Mouse (Mus musculus) neural tube, embryonic 15.5 days (tissue): ENCODE data around the gene BC049730. TPM values are rescaled to one million over a fixed set of nuclear protein-coding genes. Genes with fewer than 3 reads are reported as not detected.
A peak's percentile ranks its signal among the peaks of the same experiment; 100 is the strongest.
"Not testable (repeated sequence)": the region's sequence is repeated elsewhere in the genome, so short reads cannot be mapped to it uniquely, and the experiment has no call there.

Source experiments
- ATAC-seq: fragments of 200-750 bp; cut with Nextera tagmentation; 2 replicates; pipeline ENCODE4 v1.8.0; 2017; ENCODE audit warnings: mild to moderate bottlenecking, moderate TSS enrichment, moderate library complexity; ENCODE audit not compliant: low FRiP score
- H3K27ac ChIP-seq: fragments of 300-500 bp; sonication (generic); replicated peaks from 2 replicates; pipeline ENCODE4 v1.5.1; 2015; ENCODE audit warnings: mild to moderate bottlenecking, inconsistent platforms
- H3K27me3 ChIP-seq: fragments of 300-500 bp; sonication (generic); replicated peaks from 2 replicates; pipeline ENCODE4 v1.6.1; 2015; ENCODE audit warnings: inconsistent platforms
- H3K36me3 ChIP-seq: fragments of 300-500 bp; sonication (generic); 2 replicates; pipeline ENCODE4 v1.6.1; 2015; ENCODE audit warnings: inconsistent platforms
- H3K4me1 ChIP-seq: fragments of 300-500 bp; sonication (generic); 2 replicates; pipeline ENCODE4 v1.6.1; 2015; ENCODE audit warnings: inconsistent platforms
- H3K4me2 ChIP-seq: fragments of 300-500 bp; sonication (generic); 2 replicates; pipeline ENCODE4 v1.6.1; 2015; ENCODE audit warnings: inconsistent platforms, mild to moderate bottlenecking, moderate library complexity
- H3K4me3 ChIP-seq: fragments of 300-500 bp; sonication (generic); replicated peaks from 2 replicates; pipeline ENCODE4 v1.5.1; 2015; ENCODE audit warnings: mild to moderate bottlenecking, inconsistent platforms
- H3K9ac ChIP-seq: fragments of 300-500 bp; sonication (generic); replicated peaks from 2 replicates; pipeline ENCODE4 v1.6.1; 2015; ENCODE audit warnings: mild to moderate bottlenecking, inconsistent platforms
- H3K9me3 ChIP-seq: fragments of 300-500 bp; sonication (generic); replicated peaks from 2 replicates; pipeline ENCODE4 v1.6.1; 2016; ENCODE audit warnings: inconsistent platforms
- WGBS: fragments of 180-500 bp; shearing (Covaris S2); methylation state at CpG from one replicate; pipeline ENCODE4 v1.1.7; 2015; ENCODE audit warnings: mixed read lengths; 5-methylcytosine and 5-hydroxymethylcytosine counted together
- polyA plus RNA-seq: library from polyadenylated mRNA; unstranded; fragments of >200 nt; fragmentation: Nextera tagmentation; extraction: Ambion mirVana; gene quantifications from 2 replicates; pipeline ENCODE4 v1.2.1, GENCODE M21; 2015

The BC049730 gene
- not detected in 2 replicates for polyA plus RNA-seq

DNA sequence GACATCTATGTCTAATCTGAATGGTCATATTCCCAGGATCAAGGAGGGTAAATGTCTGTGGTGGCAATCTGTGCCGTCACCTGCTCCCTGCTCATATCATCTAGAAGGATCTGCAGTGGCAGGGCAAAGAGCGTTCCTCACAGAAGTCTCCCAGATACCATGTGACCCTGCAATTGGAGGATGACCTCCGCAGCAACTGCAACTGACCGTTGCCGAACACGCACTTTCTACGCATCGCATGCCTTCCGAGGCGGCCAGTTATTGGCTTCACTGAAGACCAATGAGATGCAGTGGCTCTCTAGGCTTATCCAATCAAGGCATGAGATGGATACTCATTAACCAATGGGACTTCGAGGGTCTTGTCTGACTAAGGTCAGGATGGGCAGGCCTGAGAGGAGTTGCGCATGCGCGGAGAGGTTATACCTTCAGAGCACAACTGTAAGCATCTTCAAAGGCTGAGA is at the start of gene BC049730:
BC049730 (plus strand) TSS at position 411 of the 461 bp plus-strand sequence.
- Histone ChIP-seq H3K4me2 (no peak within 1 kb of the TSS), H3K27ac (no peak within 1 kb of the TSS), H3K9me3 (no peaks in the 10 kb centered on the region), H3K9ac (no peak within 1 kb of the TSS), H3K4me3 (no peak within 1 kb of the TSS), H3K36me3 (no peaks in the 10 kb centered on the region), H3K4me1 (no peaks in the 10 kb centered on the region), H3K27me3 (no peaks in the 10 kb centered on the region)
- ATAC-seq, result no peak
- WGBS, result 94% methylated on average over 14 of the region's 14 CpGs

DNA sequence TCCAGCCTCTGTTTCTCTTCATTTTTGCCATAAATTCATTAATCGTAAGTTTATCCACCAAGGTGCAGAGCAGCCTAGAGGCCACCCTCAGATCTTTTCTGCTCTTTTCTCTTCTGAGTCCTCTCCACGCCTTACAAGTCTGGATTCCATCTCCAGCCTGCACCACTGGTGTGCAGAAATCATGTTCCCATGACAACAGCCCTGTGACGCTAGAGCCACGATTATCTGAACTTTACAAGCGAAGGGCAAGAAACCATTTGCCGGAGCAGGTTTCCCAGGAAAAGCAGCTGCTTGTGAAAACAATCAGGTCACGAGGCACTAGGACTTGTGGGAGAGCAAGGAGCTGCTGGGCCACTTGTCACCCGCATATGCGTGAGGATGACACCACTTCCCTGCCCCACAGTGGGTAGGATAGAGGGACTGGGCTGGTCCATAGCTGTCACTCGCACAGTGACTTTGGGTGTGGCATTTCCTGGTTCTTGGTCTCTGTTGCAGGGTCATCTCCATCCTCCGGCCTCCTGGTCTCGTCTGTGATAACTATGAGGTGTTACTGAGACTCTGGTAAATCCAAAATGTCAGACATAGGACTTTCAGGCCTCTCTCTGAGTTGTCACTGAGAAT is 49.2 kb upstream of the BC049730 start:
- no peak overlapping the region for H3K27ac ChIP-seq

DNA sequence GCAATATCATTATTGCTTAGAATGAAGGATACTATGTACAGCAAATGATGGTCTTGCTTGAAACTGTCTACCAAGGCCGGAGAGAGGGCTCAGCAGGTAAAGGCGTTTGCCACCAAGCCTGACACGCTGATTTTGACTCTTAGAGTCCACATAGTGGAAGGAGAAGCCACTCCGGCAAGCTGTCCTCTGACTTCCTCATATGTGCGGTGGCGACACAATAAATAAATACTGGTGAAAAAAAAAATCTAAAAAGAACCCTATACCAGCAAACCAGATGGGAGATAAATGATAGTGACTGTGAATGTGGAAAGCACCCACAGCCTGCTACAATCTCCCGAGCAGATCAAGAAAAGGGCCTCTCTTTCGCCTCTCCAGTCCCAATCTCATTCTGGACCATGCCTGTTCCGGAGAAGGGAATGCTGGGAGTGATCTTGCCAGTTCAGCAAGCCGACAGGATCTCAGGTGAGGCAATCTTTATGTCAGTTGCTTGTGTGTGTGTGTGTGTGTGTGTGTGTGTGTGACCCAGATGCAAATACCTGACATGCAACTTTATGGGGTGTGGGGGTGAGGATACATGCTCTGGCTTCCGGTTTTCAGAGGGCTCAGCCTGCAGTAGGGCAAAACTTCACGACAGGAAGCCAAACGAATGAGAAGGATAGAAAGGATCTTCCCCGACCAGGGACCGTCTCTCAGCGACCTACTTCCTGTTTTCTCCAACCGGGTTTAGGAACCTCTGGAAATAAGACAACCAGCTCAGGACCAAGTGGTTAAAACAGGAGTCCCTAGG is 47.7 kb upstream of the BC049730 start:
- no peak overlapping the region for H3K4me2 ChIP-seq
- no peak overlapping the region for H3K27ac ChIP-seq
- ATAC-seq, result no peak
- 72% methylated on average over 17 of the region's 17 CpGs for WGBS
- H3K4me1 ChIP-seq, result no peaks in the 10 kb centered on the region
- no peaks in the 10 kb centered on the region for H3K36me3 ChIP-seq
- no peaks in the 10 kb centered on the region for H3K27me3 ChIP-seq
- no peak overlapping the region for H3K9ac ChIP-seq
- H3K4me3 ChIP-seq, result no peak overlapping the region
- no peaks in the 10 kb centered on the region for H3K9me3 ChIP-seq

More for the DNA sequence above, 49.2 kb upstream of the BC049730 start:
- no peak overlapping the region for H3K4me3 ChIP-seq
- H3K4me1 ChIP-seq, result no peaks in the 10 kb centered on the region
- no peak overlapping the region for H3K9ac ChIP-seq
- no peak for ATAC-seq
- WGBS, result 59% methylated on average over 12 of the region's 12 CpGs
- no peaks in the 10 kb centered on the region for H3K36me3 ChIP-seq
- H3K27me3 ChIP-seq, result no peaks in the 10 kb centered on the region
- H3K4me2 ChIP-seq, result no peak overlapping the region
- H3K9me3 ChIP-seq, result no peaks in the 10 kb centered on the region

DNA sequence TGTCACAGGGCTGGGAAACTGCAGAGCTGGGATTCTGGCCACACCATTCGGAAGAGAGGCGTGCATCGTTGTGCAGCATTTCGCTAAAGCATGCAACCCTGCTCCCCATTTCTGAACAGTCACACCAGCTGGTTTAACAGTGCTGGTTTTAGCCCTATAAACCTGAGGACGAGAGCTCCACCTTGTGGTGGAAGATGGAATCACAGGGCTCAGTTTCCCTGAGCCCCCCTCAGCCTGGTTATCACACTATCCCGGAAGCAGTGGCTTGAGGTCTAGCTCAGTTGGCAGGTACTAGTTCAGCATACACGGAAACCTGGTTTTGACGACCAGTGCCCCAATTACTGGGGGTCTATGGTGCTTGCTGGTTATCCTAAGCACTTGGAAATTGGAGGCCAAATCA is 46.5 kb upstream of the BC049730 start:
- Histone ChIP-seq H3K27ac (no peak overlapping the region), H3K4me1 (no peaks in the 10 kb centered on the region), H3K9ac (no peak overlapping the region), H3K9me3 (no peaks in the 10 kb centered on the region), H3K4me2 (no peak overlapping the region), H3K27me3 (no peaks in the 10 kb centered on the region), H3K4me3 (no peak overlapping the region), H3K36me3 (no peaks in the 10 kb centered on the region)
- ATAC-seq, result peak; percentile 21; the same call in 1 of the 2 replicates
- 15% methylated on average over 8 of the region's 8 CpGs for WGBS

DNA sequence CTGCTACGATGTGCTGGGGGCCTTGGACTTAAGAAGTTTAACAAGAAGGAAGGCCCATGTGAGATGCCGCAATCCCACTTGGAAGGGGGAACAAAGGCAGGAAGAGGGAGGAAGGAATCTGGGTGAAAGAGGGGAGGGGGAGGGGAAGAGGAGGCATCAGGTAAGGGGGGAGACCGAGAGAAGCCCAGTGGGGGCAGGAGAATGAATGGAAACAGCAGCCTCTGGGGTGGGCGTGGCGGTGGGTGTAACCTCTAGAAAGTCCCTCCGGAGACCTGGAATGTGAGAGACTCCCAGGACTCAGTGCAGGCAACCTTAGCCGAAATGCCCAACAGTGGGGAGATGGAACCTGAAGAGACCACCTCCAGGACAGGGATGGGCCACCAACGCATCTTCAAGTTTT is 44.7 kb upstream of the BC049730 start:
- Histone ChIP-seq H3K4me3 (no peak overlapping the region), H3K9me3 (no peaks in the 10 kb centered on the region), H3K4me1 (no peaks in the 10 kb centered on the region), H3K9ac (no peak overlapping the region), H3K4me2 (no peak overlapping the region), H3K36me3 (no peaks in the 10 kb centered on the region), H3K27ac (no peak overlapping the region), H3K27me3 (no peaks in the 10 kb centered on the region)
- 34% methylated on average over 8 of the region's 8 CpGs for WGBS
- ATAC-seq, result no peak

DNA sequence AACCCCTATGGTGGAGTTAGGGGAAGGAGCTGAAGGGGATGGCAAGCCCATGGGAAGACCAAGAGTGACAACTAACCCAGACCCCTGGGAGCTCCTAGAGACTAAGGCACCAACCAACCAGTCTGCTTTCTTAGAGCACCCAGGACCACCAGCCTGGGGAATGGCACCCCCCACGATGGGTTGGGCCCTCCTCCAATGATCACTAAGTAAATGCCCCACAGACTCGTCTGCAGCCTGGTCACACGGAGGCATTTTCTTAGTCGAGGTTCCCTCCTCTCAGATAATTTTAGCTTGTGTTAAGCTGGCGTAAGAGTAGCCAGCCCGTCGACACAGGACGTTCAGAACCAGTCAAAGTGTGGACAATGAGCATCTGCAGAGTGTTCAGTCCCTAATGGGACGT is 44.1 kb upstream of the BC049730 start:
- H3K9ac ChIP-seq, result no peak overlapping the region
- H3K4me2 ChIP-seq, result no peak overlapping the region
- WGBS, result 86% methylated on average over 9 of the region's 9 CpGs
- H3K27me3 ChIP-seq, result no peaks in the 10 kb centered on the region
- no peak overlapping the region for H3K4me3 ChIP-seq
- no peaks in the 10 kb centered on the region for H3K9me3 ChIP-seq
- no peak for ATAC-seq
- H3K36me3 ChIP-seq, result no peaks in the 10 kb centered on the region
- H3K27ac ChIP-seq, result no peak overlapping the region
- H3K4me1 ChIP-seq, result no peaks in the 10 kb centered on the region

DNA sequence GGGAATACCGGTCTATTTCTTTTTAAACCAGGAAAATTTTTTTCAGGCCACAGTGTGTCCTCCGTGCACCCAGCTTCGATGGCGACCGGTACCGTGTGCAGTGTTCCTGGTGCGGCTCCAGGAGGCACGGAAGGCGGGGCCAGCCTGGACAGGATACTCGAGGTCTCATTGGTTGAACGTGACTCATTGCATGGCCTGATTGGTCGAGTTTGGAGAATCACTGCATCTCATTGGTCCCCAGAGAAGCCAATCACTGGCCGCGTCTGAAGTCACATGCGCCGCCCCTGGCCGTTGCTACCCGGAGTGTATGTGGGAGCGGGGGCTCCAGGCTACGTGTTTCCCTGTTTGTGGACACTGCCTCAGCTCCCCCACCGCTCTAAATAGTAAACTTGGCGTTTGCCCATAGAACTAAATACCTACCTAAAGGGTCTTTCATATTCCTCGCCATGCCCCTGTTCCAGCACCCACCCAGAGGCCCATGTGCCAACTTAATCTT is 37.0 kb upstream of the BC049730 start:
- Histone ChIP-seq H3K27ac (no peak overlapping the region), H3K4me1 (no peaks in the 10 kb centered on the region), H3K9ac (no peak overlapping the region), H3K4me3 (no peak overlapping the region), H3K27me3 (no peaks in the 10 kb centered on the region), H3K9me3 (no peaks in the 10 kb centered on the region), H3K4me2 (no peak overlapping the region), H3K36me3 (no peaks in the 10 kb centered on the region)
- WGBS, result 92% methylated on average over 23 of the region's 23 CpGs
- ATAC-seq, result no peak

DNA sequence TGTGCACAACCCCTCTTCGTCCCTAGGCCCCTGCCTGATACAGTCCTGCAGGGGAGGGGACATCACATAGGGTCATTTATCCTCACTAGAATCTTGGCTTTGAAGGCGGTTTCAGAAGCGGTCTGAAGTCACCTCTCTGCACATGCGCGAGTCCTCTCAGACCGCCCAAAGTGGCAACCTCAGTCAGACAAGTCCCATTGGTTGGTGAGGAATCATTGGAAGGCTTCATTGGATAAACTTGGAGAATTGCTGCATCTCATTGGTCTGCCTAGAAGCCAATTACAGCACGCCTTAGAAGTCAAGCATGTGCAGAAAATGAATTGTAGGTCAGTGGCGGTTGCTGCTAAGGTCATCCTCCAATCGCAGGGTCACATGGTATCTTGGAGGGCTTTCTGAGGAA is 32.5 kb upstream of the BC049730 start, which contains the start of gene Tex101:
Tex101 (minus strand) TSS at position 101 of the 400 bp plus-strand sequence.
- no peak within 1 kb of the TSS for H3K9ac ChIP-seq
- no peak within 1 kb of the TSS for H3K4me3 ChIP-seq
- 91% methylated on average over 9 of the region's 9 CpGs for WGBS
- no peak for ATAC-seq
- H3K4me2 ChIP-seq, result no peak within 1 kb of the TSS
- H3K9me3 ChIP-seq, result no peaks in the 10 kb centered on the region
- no peak within 1 kb of the TSS for H3K27ac ChIP-seq
- no peaks in the 10 kb centered on the region for H3K27me3 ChIP-seq
- no peaks in the 10 kb centered on the region for H3K4me1 ChIP-seq
- no peaks in the 10 kb centered on the region for H3K36me3 ChIP-seq

DNA sequence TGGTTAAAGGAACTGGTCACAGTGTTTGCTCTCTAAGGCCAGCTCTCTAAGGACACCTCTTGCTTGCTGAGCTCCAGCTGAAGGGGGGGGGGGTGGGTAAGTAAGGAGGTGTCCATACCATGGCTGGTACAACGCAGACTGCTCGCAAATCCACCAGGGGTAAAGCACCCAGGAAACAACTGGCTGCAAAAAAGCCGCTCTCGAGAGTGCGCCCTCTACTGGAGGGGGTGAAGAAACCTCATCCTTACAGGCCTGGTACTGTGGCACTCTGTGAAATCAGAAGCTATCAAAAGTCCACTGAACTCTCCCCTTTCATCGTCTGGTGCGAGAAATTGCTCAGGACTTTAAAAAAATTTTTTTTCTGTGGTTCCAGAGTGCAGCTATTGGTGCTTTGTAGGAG is 24.9 kb upstream of the BC049730 start:
- H3K4me1 ChIP-seq, H3K27me3 ChIP-seq, H3K27ac ChIP-seq, H3K9me3 ChIP-seq, H3K4me3 ChIP-seq, H3K4me2 ChIP-seq, H3K36me3 ChIP-seq, H3K9ac ChIP-seq, ATAC-seq: not testable (repeated sequence)
- WGBS, result 85% methylated on average over 7 of the region's 7 CpGs

DNA sequence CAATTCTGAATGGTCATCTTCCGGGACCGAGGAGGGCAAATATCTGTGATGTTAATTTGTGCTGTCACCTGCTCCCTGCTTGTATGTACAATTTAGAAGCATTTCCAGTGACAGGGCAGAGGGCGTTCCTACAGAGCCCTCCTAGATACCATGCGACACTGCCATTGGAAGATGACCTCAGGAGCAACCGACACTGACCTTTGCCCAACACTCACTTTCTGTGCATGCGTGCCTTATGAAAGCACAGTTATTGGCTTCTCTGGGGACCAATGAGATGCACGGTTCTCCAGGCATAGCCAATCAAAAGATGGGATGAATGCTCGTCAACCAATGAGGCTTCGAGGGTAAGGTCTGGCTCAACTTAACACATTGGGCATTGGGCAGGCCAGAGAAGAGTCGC is 21.5 kb upstream of the BC049730 start:
- H3K4me3 ChIP-seq, ATAC-seq, H3K9ac ChIP-seq, H3K4me2 ChIP-seq, H3K36me3 ChIP-seq, H3K4me1 ChIP-seq, H3K9me3 ChIP-seq, H3K27ac ChIP-seq, H3K27me3 ChIP-seq: not testable (repeated sequence)
- WGBS, result 88% methylated on average over 10 of the region's 10 CpGs

DNA sequence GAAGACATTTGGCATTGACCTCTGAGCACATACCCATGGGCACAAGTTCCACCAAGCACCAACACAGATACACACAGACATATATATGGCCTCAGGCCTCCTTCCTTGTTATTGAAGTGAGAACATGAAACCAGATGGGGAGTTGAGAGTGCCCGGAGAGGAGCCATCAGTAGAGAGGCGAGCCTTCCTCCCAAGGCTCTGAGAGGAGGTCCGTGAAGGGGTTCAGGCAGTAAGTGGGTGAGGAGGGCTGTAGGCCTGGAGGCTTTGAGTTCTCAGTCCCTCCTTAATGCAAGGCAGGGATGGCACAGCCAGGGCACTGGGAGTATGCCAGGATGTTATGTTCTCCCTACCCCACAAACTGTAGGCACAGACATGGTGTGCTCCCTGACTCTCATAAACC is 16.3 kb upstream of the BC049730 start:
- not testable (repeated sequence) for H3K4me1 ChIP-seq, H3K27ac ChIP-seq, H3K36me3 ChIP-seq, H3K9me3 ChIP-seq, H3K4me2 ChIP-seq, H3K27me3 ChIP-seq, ATAC-seq, H3K9ac ChIP-seq, H3K4me3 ChIP-seq
- WGBS, result 86% methylated on average over 3 of the region's 3 CpGs

DNA sequence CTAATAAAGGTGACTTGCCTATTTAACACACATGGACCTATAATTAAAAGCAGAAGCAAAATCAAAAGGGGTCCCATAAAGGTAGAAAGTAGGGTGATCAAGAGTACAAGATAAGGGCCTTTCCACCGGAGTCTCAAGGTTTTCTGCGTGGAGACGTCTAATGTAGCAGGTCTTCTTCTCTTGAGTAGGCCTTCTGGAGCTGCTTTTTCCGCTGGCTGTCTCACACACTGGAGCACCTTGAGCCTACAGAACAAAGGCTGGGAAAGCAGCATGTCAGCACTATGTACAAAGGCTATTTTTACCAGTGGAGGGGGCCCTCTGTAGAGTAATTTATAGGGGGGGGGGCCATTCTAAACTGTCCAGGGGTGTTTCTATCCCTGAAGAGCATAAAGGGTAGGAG is 11.2 kb upstream of the BC049730 start:
- not testable (repeated sequence) for H3K36me3 ChIP-seq, H3K27ac ChIP-seq, H3K9me3 ChIP-seq, ATAC-seq, H3K4me1 ChIP-seq, H3K27me3 ChIP-seq, H3K9ac ChIP-seq, H3K4me2 ChIP-seq, H3K4me3 ChIP-seq
- 91% methylated on average over 4 of the region's 4 CpGs for WGBS
